Mouse (Mus musculus) CD4-positive, CD25-positive, alpha-beta regulatory T cell, adult 2 months (primary cell): ENCODE measurements at regions not wholly inside any gene's neighbourhood (a gene's known extent, or its start where the extent isn't known, plus 50 kb on each side); places are given as distances from the start of the nearest gene placed in this dataset.

Experiments used
- DNase-seq: peaks from one replicate; pipeline ENCODE4 v3.0.0-alpha.2; 2012; ENCODE audit warnings: low read depth, low spot score

DNA sequence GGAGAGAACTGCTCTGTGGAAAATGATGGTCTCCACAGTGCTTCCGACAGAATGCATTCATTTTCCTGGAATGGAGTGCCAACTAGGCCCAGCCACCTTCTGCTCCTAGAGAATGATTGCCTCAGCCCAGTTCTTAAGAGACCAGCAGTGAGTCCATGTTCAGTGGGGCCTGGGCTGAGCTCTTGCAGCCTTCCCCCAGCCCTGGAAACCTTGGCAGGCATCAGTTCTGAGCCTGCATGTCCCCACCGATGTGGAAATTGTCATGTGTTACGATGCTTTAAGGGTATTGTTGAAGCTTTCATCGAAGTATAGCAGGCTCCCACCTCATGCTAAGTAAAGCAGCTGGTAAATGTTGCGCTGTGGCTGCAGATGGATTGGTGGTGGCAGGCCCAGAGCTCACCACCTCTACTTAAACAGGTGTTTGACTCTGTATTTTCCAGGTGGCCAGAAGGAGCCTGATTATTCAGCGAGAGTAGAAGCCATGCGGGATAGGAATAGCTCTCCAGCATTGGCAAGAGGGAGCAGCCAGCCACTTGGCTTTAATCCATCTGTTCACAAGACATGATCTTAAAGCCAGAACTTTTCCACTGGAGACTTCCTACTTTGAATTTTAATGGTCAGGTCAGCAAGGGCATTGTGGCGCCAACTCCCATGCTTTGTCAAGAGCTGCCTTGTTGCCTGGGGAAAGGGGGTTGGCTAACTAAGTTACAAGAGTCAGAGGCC lies 437.5 kb downstream of the Meis1 start:
- no peak for DNase-seq

DNA sequence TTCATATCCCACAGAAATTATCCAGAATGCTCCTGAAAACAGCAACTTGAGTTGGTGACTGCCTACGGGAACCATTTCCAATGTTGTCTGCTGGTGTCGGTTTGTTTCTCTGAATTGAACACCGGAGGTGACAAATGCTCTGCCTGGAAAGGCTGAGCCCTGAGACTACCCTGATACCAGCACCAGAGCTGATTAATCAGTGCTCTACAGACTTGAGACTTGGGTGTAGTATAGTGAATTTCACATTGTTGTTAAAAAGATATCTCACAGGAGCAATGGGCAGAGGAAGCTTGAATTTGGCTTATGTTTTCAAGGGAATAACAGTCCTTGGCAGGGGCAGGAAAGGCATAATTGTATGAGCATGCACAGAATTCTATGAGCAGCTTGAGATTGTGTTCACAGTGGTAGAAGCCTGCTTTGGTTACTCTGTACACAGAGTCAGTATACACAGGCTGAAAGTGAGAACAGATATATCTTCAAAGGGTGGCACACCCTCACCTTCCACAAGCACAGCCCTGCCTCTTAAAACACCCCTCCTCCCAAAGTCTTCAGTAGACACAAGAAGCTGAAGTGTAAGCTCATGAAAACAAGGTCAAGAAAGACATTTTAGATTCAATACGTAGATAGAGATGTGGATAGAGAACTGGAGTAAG lies 447.1 kb downstream of the Meis1 start:
- DNase-seq: no peak

GRCm38 (mm10) chr11:18563011-18563410 lies 455.8 kb downstream of the Meis1 start:
- DNase-seq: no peak

GRCm38 (mm10) chr11:18558665-18559064 lies 460.1 kb downstream of the Meis1 start:
- DNase-seq: no peak

- DNase-seq: no peak
Observed at GRCm38 (mm10) chr11:18535592-18535857, 483.3 kb downstream of the Meis1 start.

DNA sequence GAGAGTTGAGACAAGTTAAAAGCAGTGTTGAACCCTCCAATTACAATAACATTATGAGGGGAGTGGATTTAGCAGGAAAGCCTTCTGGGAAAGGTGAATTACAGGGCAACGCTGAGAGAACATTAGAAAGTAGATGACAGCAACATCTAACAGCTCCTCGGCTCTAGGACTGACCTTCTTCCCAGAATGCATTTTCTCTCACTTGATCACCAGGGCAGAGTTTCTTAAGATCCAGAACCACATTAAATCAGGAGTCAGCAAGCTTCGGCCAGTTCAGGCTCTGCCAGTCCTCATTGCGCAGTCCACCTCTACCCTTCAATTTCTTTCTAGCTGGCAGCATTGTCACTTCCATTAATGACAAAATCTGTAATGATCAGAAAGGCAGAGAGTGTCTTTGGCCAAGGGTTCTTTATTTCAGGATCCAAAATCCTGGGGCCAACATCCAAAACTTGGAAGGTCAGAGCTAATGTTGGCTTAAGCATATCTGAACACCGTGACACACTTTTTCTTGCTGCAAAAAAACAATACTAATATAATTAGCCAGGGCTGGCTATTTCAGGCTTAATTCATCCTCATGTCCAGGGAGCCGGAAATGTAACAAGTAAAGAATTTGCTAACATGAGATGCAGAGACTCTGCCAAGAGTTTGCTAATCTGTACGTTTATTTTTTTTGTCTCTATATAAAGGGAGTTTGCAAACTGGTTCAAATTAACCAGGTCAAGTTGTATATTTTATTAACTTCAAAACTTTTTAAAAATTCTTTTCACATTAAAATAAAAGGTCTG lies 483.8 kb downstream of the Meis1 start:
- DNase-seq: no peak

- DNase-seq: no peak
Observed at GRCm38 (mm10) chr11:18531264-18532110, 487.3 kb downstream of the Meis1 start.

- no peak for DNase-seq
Observed at GRCm38 (mm10) chr11:18528568-18528967, 490.2 kb downstream of the Meis1 start.

GRCm38 (mm10) chr11:18495108-18495757 lies 523.6 kb downstream of the Meis1 start:
- no peak for DNase-seq

- DNase-seq: no peak
Observed at GRCm38 (mm10) chr11:18493981-18494380, 524.8 kb downstream of the Meis1 start.

DNA sequence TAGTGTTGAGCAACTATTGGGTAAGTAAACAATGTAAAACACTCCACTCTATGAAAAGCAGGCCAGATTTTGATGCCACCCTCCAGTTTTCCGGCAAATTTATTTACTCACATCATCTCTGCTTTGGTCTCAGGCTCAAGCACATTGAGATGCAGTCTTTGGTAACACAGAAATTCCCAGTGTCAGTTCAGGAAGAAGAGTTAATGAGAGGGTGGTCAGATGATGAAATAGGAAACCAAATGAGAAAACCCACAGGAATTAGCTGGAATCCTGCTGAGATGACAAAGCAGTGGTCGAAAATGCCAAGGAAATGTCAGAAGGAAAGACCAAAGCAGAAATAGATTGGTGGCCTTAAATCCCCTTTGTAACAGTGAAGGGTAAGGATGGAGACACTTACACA lies 525.7 kb downstream of the Meis1 start:
- no peak for DNase-seq

GRCm38 (mm10) chr11:18489517-18490256 lies 529.1 kb downstream of the Meis1 start:
- no peak for DNase-seq

- no peak for DNase-seq
Observed at GRCm38 (mm10) chr11:18478841-18479240, 525.2 kb upstream of the Etaa1 start.

GRCm38 (mm10) chr11:18451271-18451670 lies 497.6 kb upstream of the Etaa1 start:
- DNase-seq: no peak

GRCm38 (mm10) chr11:18448879-18449278 lies 495.2 kb upstream of the Etaa1 start:
- DNase-seq: no peak

DNA sequence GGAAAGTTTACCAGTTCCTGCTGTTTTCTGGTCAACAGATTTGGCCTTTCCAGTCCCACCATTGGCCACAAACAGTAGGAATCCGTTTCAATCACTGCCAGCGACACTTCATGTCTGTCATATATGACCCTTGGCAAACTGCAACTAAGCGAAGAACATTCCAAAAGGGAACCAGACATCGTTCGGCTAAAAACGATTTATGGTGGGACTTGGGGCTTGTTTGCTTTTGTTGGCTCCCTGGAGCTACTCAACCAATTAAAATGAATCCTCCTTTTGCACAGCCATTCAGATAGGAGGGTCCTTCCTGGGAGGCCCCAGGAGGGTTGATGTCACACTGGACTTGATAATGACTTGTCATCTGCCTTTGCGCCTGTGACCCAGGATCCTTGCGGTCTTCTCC lies 490.9 kb upstream of the Etaa1 start:
- no peak for DNase-seq

DNA sequence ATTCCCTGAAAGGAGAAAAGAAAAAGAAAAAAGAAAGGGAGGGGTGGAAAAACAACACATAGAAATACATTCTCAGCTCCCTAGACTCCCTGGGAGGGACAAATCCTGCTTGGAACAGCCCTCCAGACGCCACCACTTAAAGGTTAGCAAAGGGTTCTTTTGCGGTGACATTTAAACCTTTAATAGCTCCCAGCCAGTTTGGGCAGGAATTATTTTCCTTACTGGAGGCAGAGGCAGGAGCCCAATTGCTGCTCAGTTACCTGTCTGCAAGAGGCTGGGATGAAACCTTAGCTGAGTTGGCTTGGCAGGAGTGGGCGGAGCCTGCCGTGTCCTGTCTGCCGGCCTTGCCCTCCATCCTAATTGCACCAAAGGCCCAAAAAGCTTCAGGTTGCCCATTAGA lies 490.4 kb upstream of the Etaa1 start:
- no peak for DNase-seq

DNA sequence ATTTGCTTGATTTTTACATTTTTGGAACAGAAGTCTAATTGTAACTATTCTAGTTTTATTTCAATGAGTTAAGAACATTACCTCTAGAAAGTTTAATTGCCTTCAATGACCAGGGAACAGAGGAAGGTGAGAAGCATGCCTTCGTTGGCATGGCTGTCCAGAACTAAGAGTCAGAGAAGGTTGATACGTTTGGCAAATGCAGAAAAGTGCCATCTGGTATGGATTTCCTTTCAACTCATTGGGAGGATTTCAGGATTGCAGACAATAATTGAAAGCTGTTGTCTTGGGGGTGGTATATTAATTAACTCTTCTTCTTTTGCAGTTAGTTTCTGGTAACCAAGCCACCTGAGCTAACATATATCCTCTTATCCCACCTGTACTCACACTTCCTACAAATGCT lies 489.5 kb upstream of the Etaa1 start:
- DNase-seq: no peak

- DNase-seq: no peak
Observed at GRCm38 (mm10) chr11:18437834-18438611, 484.3 kb upstream of the Etaa1 start.

DNA sequence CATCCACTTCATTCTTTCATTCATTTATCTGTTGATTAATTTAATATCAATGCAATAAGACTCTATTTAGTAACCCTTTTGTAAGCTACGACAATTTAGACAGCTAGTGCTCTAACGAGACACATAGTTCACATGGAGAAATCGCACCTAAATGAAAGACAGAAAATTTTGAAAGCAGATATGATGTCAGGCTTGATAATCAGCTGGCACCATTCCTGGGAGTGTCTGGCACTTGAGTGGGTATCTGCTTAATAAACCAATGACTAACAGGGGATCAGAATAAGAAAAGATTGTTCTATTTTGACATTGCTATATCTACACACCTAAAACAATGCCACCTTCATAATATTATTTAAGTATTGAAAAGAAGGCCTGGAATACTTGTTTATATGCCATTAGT lies 467.4 kb upstream of the Etaa1 start:
- no peak for DNase-seq
